Mouse (Mus musculus) kidney, adult 2 months (tissue): Measurements from ENCODE around the gene Rbms1. TPM values are rescaled to one million over a fixed set of nuclear protein-coding genes. Genes with fewer than 3 reads are reported as not detected.

Source experiments
- DNase-seq: peaks from one replicate; pipeline ENCODE4 v3.0.0; 2021
- H3K27ac ChIP-seq: fragments of 200-500 bp; 2 replicates; pipeline ENCODE4 v1.5.1; 2012; ENCODE audit warnings: low read depth, low read length, control low read depth, inconsistent platforms; ENCODE audit not compliant: insufficient read depth
- H3K27me3 ChIP-seq: fragments of 200-500 bp; replicated peaks from 2 replicates; pipeline ENCODE4 v1.6.1; 2012; ENCODE audit warnings: mild to moderate bottlenecking, moderate library complexity, low read length, inconsistent platforms; ENCODE audit not compliant: control insufficient read depth, insufficient read depth
- H3K36me3 ChIP-seq: fragments of 200-500 bp; 2 replicates; pipeline ENCODE4 v1.6.1; 2012; ENCODE audit warnings: mild to moderate bottlenecking, moderate library complexity, low read length, inconsistent platforms; ENCODE audit not compliant: control insufficient read depth, insufficient read depth
- H3K4me1 ChIP-seq: fragments of 200-500 bp; 2 replicates; pipeline ENCODE4 v1.6.1; 2011; ENCODE audit warnings: low read length; ENCODE audit not compliant: control insufficient read depth, insufficient read depth
- H3K4me3 ChIP-seq: fragments of 200-500 bp; 2 replicates; pipeline ENCODE4 v1.5.1; 2011; ENCODE audit warnings: mild to moderate bottlenecking, low read depth, low read length, control low read depth; ENCODE audit not compliant: insufficient read depth
- CTCF ChIP-seq: fragments of 200-500 bp; conservative IDR thresholded peaks from 2 replicates; pipeline ENCODE4 v1.5.1; 2011; ENCODE audit warnings: low read depth, mild to moderate bottlenecking, control low read depth, low read length, moderate library complexity, mixed read lengths; ENCODE audit not compliant: insufficient read depth, insufficient read length
- POLR2A ChIP-seq: fragments of 200-500 bp; IDR thresholded peaks from one replicate; pipeline ENCODE4 v1.6.1; 2011; ENCODE audit warnings: low read depth, low read length, control low read depth
- WGBS: fragments of 180-500 bp; shearing (Covaris S2); methylation state at CpG from one replicate; pipeline ENCODE4 v1.1.7; 2018; 5-methylcytosine and 5-hydroxymethylcytosine counted together
- polyA plus RNA-seq: library from polyadenylated mRNA; depleted of rRNA; stranded (reverse); fragments of >200 nt; gene quantifications from 2 replicates; pipeline ENCODE4 v1.2.3, GENCODE M21; 2012; rRNA removed

The Rbms1 gene
- polyA plus RNA-seq, 1 experiment, result 73.8 TPM

DNA sequence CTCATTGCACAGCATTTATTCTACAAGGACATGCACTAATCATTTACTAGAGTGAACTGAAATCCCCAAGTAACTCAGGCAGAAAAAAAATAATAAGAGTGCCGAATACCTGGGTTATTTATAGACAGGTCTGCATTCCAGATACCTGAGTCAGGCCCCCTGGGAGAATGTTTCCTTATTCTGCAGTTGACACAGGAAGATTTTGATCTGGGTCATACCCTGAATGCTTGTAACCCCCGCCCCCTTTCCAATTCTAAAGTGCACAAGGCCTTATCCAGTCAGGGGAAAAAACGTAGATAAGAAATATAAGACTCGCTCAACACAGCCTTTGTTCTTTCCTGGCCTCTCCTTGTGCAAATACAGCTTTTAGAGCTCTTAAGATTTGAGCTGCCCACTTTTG, 259.7 kb downstream of the Rbms1 start:
- 22% methylated on average over 4 of the region's 4 CpGs for WGBS
- peaks cover 42% of the 10 kb centered on the region for H3K4me1 ChIP-seq
- no peak for TF ChIP-seq POLR2A
- TF ChIP-seq CTCF, result no peak
- H3K4me3 ChIP-seq, result no peak overlapping the region
- no peaks in the 10 kb centered on the region for H3K27me3 ChIP-seq
- H3K36me3 ChIP-seq, result no peaks in the 10 kb centered on the region; the same call in 1 of the 2 replicates
- peak; percentile 91 for DNase-seq
- peak overlapping the region; percentile 92 for H3K27ac ChIP-seq

DNA sequence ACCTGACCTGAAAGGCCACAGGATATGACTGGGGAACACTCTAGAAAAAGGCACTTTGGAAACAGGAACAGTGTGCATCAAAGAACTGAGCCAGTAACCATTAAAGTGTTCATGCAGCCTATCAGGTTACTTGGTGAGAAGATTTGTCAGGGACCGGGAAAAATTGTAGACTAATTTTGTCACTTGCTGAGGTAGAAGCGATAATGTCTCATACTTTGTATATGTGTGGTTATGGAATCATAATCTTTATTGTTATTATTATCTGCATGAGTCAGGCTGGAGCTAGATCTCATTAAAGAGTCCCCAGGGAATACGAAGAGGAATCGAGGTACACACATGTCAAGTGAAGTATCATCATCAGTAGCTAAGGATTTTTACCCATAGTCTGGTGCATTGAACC, 262.0 kb downstream of the Rbms1 start:
- DNase-seq, result no peak
- TF ChIP-seq POLR2A, result no peak
- TF ChIP-seq CTCF, result no peak
- Histone ChIP-seq H3K27ac (no peak overlapping the region), H3K4me1 (peaks cover 42% of the 10 kb centered on the region), H3K27me3 (no peaks in the 10 kb centered on the region), H3K36me3 (no peaks in the 10 kb centered on the region; the same call in 1 of the 2 replicates), H3K4me3 (no peak overlapping the region)
- WGBS, result 78% methylated on average over 4 of the region's 4 CpGs

Other genes starting within 250 kb of the Rbms1 start
- 55.8 and 74.0 TPM in 2 replicates for gene Itgb6, start 240.5 kb downstream of the Rbms1 start, polyA plus RNA-seq